Mouse (Mus musculus): ENCODE data around the gene Bik.

DNA sequence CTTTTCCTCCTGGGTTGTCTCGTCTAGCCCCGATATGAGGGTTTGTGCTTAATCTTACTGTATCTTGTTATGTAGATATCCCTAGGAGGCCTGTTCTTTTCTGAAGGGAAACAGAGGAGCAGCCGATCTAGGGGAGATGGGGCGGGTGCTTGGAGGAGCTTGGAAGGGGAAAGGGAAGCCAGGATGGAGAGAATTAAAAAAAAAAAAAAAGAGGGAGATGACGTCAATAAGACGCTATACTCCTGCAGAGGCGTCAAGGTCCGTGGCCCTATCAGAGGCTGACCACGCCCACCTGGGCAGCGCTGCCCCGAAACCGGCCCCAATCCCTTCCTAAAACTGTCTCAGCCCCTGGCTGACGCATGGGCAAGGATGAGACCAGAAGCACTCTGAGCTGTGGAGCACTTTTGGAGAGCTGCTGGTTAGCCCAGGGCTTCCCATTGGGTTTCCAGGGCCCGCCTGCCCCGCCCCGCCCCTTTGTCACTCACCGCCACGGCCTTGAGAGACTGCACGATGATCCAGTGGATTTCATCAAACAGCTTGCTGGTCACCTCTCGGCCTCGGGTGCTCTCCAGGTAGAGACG, 30.8 kb upstream of the Bik start:
- TF ChIP-seq CTCF (IDR thresholded peaks at IDR 0.05; ENCODE audit: insufficient read depth, low read length) = no peak
- TF ChIP-seq POLR2A (IDR thresholded peaks at IDR 0.05; ENCODE audit: borderline replicate concordance, extremely low read depth, low read depth, low read length) = no peak

All from lung, adult 2 months (tissue).